Comparison of ENCODE assay signal across 19 mouse cellular contexts in the genomic region with DNA sequence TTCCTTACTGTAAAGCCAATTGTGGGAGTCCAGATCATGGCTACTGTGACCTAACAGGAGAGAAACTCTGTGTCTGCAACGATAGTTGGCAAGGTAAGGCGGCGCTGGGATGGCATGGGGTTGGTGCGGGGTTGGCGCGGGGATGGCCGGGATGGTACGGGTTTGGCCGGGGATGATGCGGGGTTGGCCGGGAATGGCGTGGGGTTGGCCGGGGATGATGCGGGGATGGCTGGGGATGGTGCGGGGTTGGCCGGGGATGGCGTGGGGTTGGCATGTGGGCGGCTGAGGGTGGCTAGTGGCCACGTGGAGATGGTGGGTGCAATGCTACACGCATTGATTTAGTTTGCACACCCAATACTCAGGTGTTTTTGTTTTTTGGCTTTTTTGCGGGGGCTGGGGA. TPM values are rescaled to one million over a fixed set of nuclear protein-coding genes. Genes with fewer than 3 reads are reported as not detected.
DNase-seq lines count a peak whose midpoint lies in the region; ATAC-seq and TF ChIP-seq lines count a peak whose summit lies in the region.
"Had no signal": no experiment of that assay in that cellular context is flagged by ENCODE, and none has a peak within 500 bp of the region (broad histone marks: within the 10 kb centered on the region; RNA-seq: fewer than 3 reads in every experiment).

No protein-coding gene starts in this region.

- ATAC-seq in limb, embryonic 14.5 days (ENCODE audit: low FRiP score, low read depth), result peak; percentile 12; the same call in 1 of the 2 replicates
- ATAC-seq: forebrain, embryonic 15.5 days; intestine, postnatal 0 days had no signal

- H3K9ac ChIP-seq in limb, embryonic 14.5 days (ENCODE audit: low read depth, low read length, severe bottlenecking), result no peak overlapping the region
- H3K9ac ChIP-seq: forebrain, embryonic 15.5 days; heart, embryonic 13.5 days; hindbrain, embryonic 12.5 days had no signal

- WGBS in limb, embryonic 14.5 days, result 95% methylated on average over 21 of the region's 21 CpGs
- WGBS in limb, embryonic 10.5 days, result 96% methylated on average over 21 of the region's 21 CpGs

- no peak overlapping the region for H3K4me3 ChIP-seq in limb, embryonic 14.5 days (replicated peaks; ENCODE audit: low read length)
- no peak overlapping the region for H3K4me3 ChIP-seq in limb, embryonic 10.5 days
- H3K4me3 ChIP-seq: erythroblast, embryonic 14.5 days; forebrain, embryonic 10.5 days; forebrain, embryonic 15.5 days; heart, embryonic 13.5 days; hindbrain, embryonic 12.5 days had no signal

- no peaks in the 10 kb centered on the region for H3K9me3 ChIP-seq in limb, embryonic 14.5 days (ENCODE audit: control insufficient read depth, low read length)
- H3K9me3 ChIP-seq in limb, embryonic 10.5 days (replicated peaks), result no peaks in the 10 kb centered on the region
- H3K9me3 ChIP-seq: forebrain, embryonic 10.5 days; forebrain, embryonic 15.5 days; heart, embryonic 13.5 days; hindbrain, embryonic 12.5 days had no signal

- no peak overlapping the region for H3K4me2 ChIP-seq in limb, embryonic 14.5 days (replicated peaks; ENCODE audit: low read depth, low read length, severe bottlenecking)
- H3K4me2 ChIP-seq: forebrain, embryonic 15.5 days; heart, embryonic 13.5 days; hindbrain, embryonic 12.5 days had no signal

- peaks cover 14% of the 10 kb centered on the region for H3K36me3 ChIP-seq in limb, embryonic 14.5 days (ENCODE audit: control insufficient read depth, insufficient read depth, low read length)
- 0 out of 2 replicates have a peak, but pooled peaks cover 5% of the 10 kb centered on the region for H3K36me3 ChIP-seq in limb, embryonic 10.5 days
- H3K36me3 ChIP-seq: hindbrain, embryonic 12.5 days had no signal

- no peak for TF ChIP-seq POLR2A in limb, embryonic 14.5 days (IDR thresholded peaks at IDR 0.05; ENCODE audit: borderline replicate concordance, extremely low read depth, insufficient read depth, insufficient read length)

- intact Hi-C loops in heart, postnatal 25 days (cut with DNase I), result loop anchor here (2.0 to 10.0 kb wide), 2 partner anchors 160 to 488 kb away; no protein-coding TSS in a partner anchor

- H3K4me1 ChIP-seq in limb, embryonic 14.5 days (ENCODE audit: control insufficient read depth, insufficient read depth, low read length), result no peaks in the 10 kb centered on the region
- no peaks in the 10 kb centered on the region for H3K4me1 ChIP-seq in limb, embryonic 10.5 days
- H3K4me1 ChIP-seq: forebrain, embryonic 10.5 days; forebrain, embryonic 15.5 days; hindbrain, embryonic 12.5 days had no signal

- no peaks in the 10 kb centered on the region for H3K27me3 ChIP-seq in limb, embryonic 14.5 days (ENCODE audit: control insufficient read depth, insufficient read depth, low read length)
- no peaks in the 10 kb centered on the region for H3K27me3 ChIP-seq in limb, embryonic 10.5 days (ENCODE audit: low read depth, poor library complexity, severe bottlenecking)
- H3K27me3 ChIP-seq: CH12.LX; forebrain, embryonic 15.5 days; heart, embryonic 13.5 days; hindbrain, embryonic 12.5 days had no signal

- DNase-seq in cerebellum, postnatal 14 days, result peak; percentile 9 to 18
- DNase-seq in cerebellum, adult 11-12 months, result no peak
- peak; percentile 76 for DNase-seq in heart, adult 11 months
- no peak for DNase-seq in heart, postnatal 25 days (ENCODE audit: low spot score)
- DNase-seq in limb, embryonic 14.5 days (ENCODE audit: low spot score), result no peak
- no peak for DNase-seq in limb, embryonic 10.5 days (ENCODE audit: low spot score)
- DNase-seq in thymus, postnatal 4 days, result peak; percentile 16
- no peak for DNase-seq in thymus, postnatal 14 days
- DNase-seq: adrenal gland, adult 2 months; adrenal gland, postnatal 25 days; gastrocnemius, postnatal 25 days; heart, postnatal 4 days had no signal

- H3K27ac ChIP-seq in limb, embryonic 14.5 days (replicated peaks; ENCODE audit: low read depth, low read length), result no peak overlapping the region
- H3K27ac ChIP-seq in limb, embryonic 10.5 days, result no peak overlapping the region
- H3K27ac ChIP-seq: forebrain, embryonic 10.5 days; forebrain, embryonic 15.5 days; heart, embryonic 13.5 days; hindbrain, embryonic 12.5 days had no signal

RNA-seq across cellular contexts. Expression of gene Atrnl1, which starts 31.7 kb away (rescaled TPM):
- total RNA-seq in heart, postnatal 25 days (2021), result 10 to 100 TPM; 13.8 to 16.1 TPM
- 19.0 and 19.9 TPM in 2 replicates for polyA plus RNA-seq in limb, embryonic 14.5 days (2012; rRNA removed)
- polyA plus RNA-seq in limb, embryonic 14.5 days (2014; fragmentation: Nextera tagmentation; extraction: Ambion mirVana), result 7.7 and 10.2 TPM in 2 replicates
- 3.2 and 5.1 TPM in 2 replicates for polyA plus RNA-seq in limb, embryonic 10.5 days (2016; fragmentation: Nextera tagmentation; extraction: Ambion mirVana)

Comparison
In these comparisons a context has a peak if more than half of its experiments do, and no peak if none do; other contexts are left out.
1. DNase-seq: peak in cerebellum, postnatal 14 days (2 of 2), heart, adult 11 months (single experiment) and thymus, postnatal 4 days (single experiment); none in cerebellum, adult 11-12 months (single experiment), heart, postnatal 25 days (single experiment), limb, embryonic 14.5 days (single experiment), limb, embryonic 10.5 days (single experiment) and thymus, postnatal 14 days (single experiment).